Mouse (Mus musculus) neural tube, embryonic 14.5 days (tissue): ENCODE measurements around the gene Slc6a20a. TPM values are rescaled to one million over a fixed set of nuclear protein-coding genes. Genes with fewer than 3 reads are reported as not detected.

Experiments used
- ATAC-seq: fragments of 200-750 bp; cut with Nextera tagmentation; 2 replicates; pipeline ENCODE4 v1.8.0; 2017; ENCODE audit warnings: low read depth, mild to moderate bottlenecking, moderate TSS enrichment, moderate library complexity
- H3K27ac ChIP-seq: fragments of 300-500 bp; sonication (generic); 2 replicates; pipeline ENCODE4 v1.5.1; 2014; ENCODE audit warnings: low read depth, mild to moderate bottlenecking, control low read depth, low read length, moderate library complexity, mixed read lengths
- H3K27me3 ChIP-seq: fragments of 300-500 bp; sonication (generic); 2 replicates; pipeline ENCODE4 v1.6.1; 2014; ENCODE audit warnings: low read length; ENCODE audit not compliant: control insufficient read depth, insufficient read depth
- H3K36me3 ChIP-seq: fragments of 300-500 bp; sonication (generic); 2 replicates; pipeline ENCODE4 v1.6.1; 2014; ENCODE audit warnings: low read length, mixed read lengths; ENCODE audit not compliant: control insufficient read depth, insufficient read depth
- H3K4me1 ChIP-seq: fragments of 300-500 bp; sonication (generic); 2 replicates; pipeline ENCODE4 v1.6.1; 2014; ENCODE audit warnings: low read length; ENCODE audit not compliant: control insufficient read depth, insufficient read depth
- H3K4me2 ChIP-seq: fragments of 300-500 bp; sonication (generic); 2 replicates; pipeline ENCODE4 v1.6.1; 2014; ENCODE audit warnings: mild to moderate bottlenecking, low read depth, low read length, control low read depth
- H3K4me3 ChIP-seq: fragments of 300-500 bp; sonication (generic); 2 replicates; pipeline ENCODE4 v1.5.1; 2014; ENCODE audit warnings: low read depth, low read length, control low read depth, mixed read lengths
- H3K9ac ChIP-seq: fragments of 300-500 bp; sonication (generic); replicated peaks from 2 replicates; pipeline ENCODE4 v1.6.1; 2014; ENCODE audit warnings: low read depth, mild to moderate bottlenecking, control low read depth, low read length, mixed read lengths
- H3K9me3 ChIP-seq: fragments of 300-500 bp; sonication (generic); 2 replicates; pipeline ENCODE4 v1.6.1; 2016; ENCODE audit warnings: low read length; ENCODE audit not compliant: control insufficient read depth
- WGBS: fragments of 180-500 bp; shearing (Covaris S2); extraction: QIAGEN DNeasy Blood & Tissue Kit; methylation state at CpG from one replicate; pipeline ENCODE4 v1.1.7; 2014; 5-methylcytosine and 5-hydroxymethylcytosine counted together
- polyA plus RNA-seq: library from polyadenylated mRNA; unstranded; fragments of >200 nt; fragmentation: Nextera tagmentation; extraction: Ambion mirVana; gene quantifications from 2 replicates; pipeline ENCODE4 v1.2.1, GENCODE M21; 2014

Gene Slc6a20a
- 1.3 and 4.8 TPM in 2 replicates for polyA plus RNA-seq

- WGBS = under 1% methylated on average over 72 of the region's 73 CpGs
- Histone ChIP-seq H3K27ac (no peak within 1 kb of the TSS), H3K36me3 (no peaks in the 10 kb centered on the region), H3K9ac (peak within 1 kb of the TSS; percentile 50), H3K9me3 (no peaks in the 10 kb centered on the region), H3K4me2 (peak within 1 kb of the TSS; percentile 70), H3K27me3 (peaks cover 25% of the 10 kb centered on the region), H3K4me3 (peak within 1 kb of the TSS; percentile 37), H3K4me1 (peaks cover 9% of the 10 kb centered on the region)
- ATAC-seq = peak; percentile 24; the same call in 1 of the 2 replicates
These were observed at the start of gene Slc6a20a, which contains the start of gene Ccr9 for GRCm38 (mm10) chr9:123678327-123679105. Gene Slc6a20a, minus strand, starts transcription at chr9:123678885. Gene Ccr9, plus strand, starts transcription at chr9:123678439.

- WGBS = 76% methylated on average over 2 of the region's 2 CpGs
- H3K36me3 ChIP-seq = no peaks in the 10 kb centered on the region
- no peak for ATAC-seq
These were observed 44.2 kb upstream of the Slc6a20a start for GRCm38 (mm10) chr9:123722737-123723493.

GRCm38 (mm10) chr9:123717186-123718008, 38.7 kb upstream of the Slc6a20a start, which contains the start of gene Lztfl1:
Gene Lztfl1, minus strand, starts transcription at chr9:123717697.
- under 1% methylated on average over 54 of the region's 55 CpGs for WGBS
- H3K27me3 ChIP-seq = no peaks in the 10 kb centered on the region
- ATAC-seq = peak; percentile 100
- H3K27ac ChIP-seq = peak within 1 kb of the TSS; percentile 66
- H3K9me3 ChIP-seq = no peaks in the 10 kb centered on the region
- H3K4me3 ChIP-seq = peak within 1 kb of the TSS; percentile 89
- peak within 1 kb of the TSS; percentile 70 for H3K4me2 ChIP-seq
- H3K9ac ChIP-seq = peak within 1 kb of the TSS; percentile 81
- H3K4me1 ChIP-seq = peaks cover 8% of the 10 kb centered on the region; the same call in 1 of the 2 replicates
- H3K36me3 ChIP-seq = no peaks in the 10 kb centered on the region

More at GRCm38 (mm10) chr9:123722737-123723493, 44.2 kb upstream of the Slc6a20a start:
- H3K27me3 ChIP-seq = no peaks in the 10 kb centered on the region
- no peak overlapping the region for H3K4me2 ChIP-seq
- H3K4me3 ChIP-seq = no peak overlapping the region
- H3K4me1 ChIP-seq = no peaks in the 10 kb centered on the region
- no peaks in the 10 kb centered on the region for H3K9me3 ChIP-seq
- no peak overlapping the region for H3K27ac ChIP-seq
- H3K9ac ChIP-seq = no peak overlapping the region

- 0 out of 2 replicates have a peak overlapping the region, but pooled peaks have one; percentile 1 for H3K4me3 ChIP-seq
- WGBS = 58% methylated on average over 3 of the region's 3 CpGs
These were observed 37.6 kb upstream of the Slc6a20a start for GRCm38 (mm10) chr9:123716301-123716700.

DNA sequence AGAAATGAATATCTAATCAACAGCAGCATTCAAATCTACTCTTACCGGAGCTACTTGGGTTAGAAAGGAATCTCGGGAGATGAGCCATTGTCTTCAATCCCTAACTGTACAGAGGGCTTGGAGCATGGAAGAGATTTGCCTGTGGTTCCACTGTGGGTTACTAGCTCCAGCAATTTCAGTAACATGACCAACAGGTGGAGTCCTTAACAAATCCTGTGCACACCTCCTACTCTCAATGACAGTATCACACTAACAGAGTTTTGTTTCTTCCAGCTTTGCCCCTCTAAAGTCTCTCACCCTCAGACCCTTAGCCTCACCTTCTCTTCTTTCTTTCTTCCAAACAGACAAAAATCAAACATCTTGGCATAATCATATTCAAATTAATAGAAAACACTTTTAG, 34.4 kb upstream of the Slc6a20a start:
- Histone ChIP-seq H3K4me1 (peaks cover 8% of the 10 kb centered on the region; the same call in 1 of the 2 replicates), H3K9ac (no peak overlapping the region), H3K27me3 (no peaks in the 10 kb centered on the region), H3K27ac (no peak overlapping the region), H3K4me2 (no peak overlapping the region), H3K9me3 (no peaks in the 10 kb centered on the region), H3K4me3 (no peak overlapping the region), H3K36me3 (peaks cover 19% of the 10 kb centered on the region)
- ATAC-seq = no peak
- WGBS = 86% methylated on average over 2 of the region's 2 CpGs

More at GRCm38 (mm10) chr9:123716301-123716700, 37.6 kb upstream of the Slc6a20a start:
- Histone ChIP-seq H3K36me3 (peaks cover 2% of the 10 kb centered on the region; the same call in 1 of the 2 replicates), H3K4me2 (peak overlapping the region; percentile 70; the same call in 1 of the 2 replicates), H3K4me1 (peaks cover 8% of the 10 kb centered on the region; the same call in 1 of the 2 replicates), H3K27me3 (no peaks in the 10 kb centered on the region), H3K9ac (no peak overlapping the region), H3K9me3 (no peaks in the 10 kb centered on the region), H3K27ac (no peak overlapping the region)
- ATAC-seq = no peak

- Histone ChIP-seq H3K36me3 (peaks cover 26% of the 10 kb centered on the region), H3K9me3 (no peaks in the 10 kb centered on the region), H3K4me1 (no peaks in the 10 kb centered on the region), H3K27ac (no peak overlapping the region), H3K27me3 (no peaks in the 10 kb centered on the region), H3K4me2 (no peak overlapping the region), H3K9ac (no peak overlapping the region), H3K4me3 (no peak overlapping the region)
- 66% methylated on average over 2 of the region's 2 CpGs for WGBS
- no peak for ATAC-seq
These were observed 30.5 kb upstream of the Slc6a20a start for GRCm38 (mm10) chr9:123709226-123709625.

GRCm38 (mm10) chr9:123701822-123702221, 23.1 kb upstream of the Slc6a20a start:
- ATAC-seq = no peak
- H3K36me3 ChIP-seq = peaks cover 12% of the 10 kb centered on the region
- no peaks in the 10 kb centered on the region for H3K9me3 ChIP-seq
- WGBS = 90% methylated on average over 5 of the region's 5 CpGs
- no peak overlapping the region for H3K27ac ChIP-seq
- H3K9ac ChIP-seq = no peak overlapping the region
- no peaks in the 10 kb centered on the region for H3K4me1 ChIP-seq
- no peak overlapping the region for H3K4me3 ChIP-seq
- no peaks in the 10 kb centered on the region for H3K27me3 ChIP-seq
- H3K4me2 ChIP-seq = no peak overlapping the region

DNA sequence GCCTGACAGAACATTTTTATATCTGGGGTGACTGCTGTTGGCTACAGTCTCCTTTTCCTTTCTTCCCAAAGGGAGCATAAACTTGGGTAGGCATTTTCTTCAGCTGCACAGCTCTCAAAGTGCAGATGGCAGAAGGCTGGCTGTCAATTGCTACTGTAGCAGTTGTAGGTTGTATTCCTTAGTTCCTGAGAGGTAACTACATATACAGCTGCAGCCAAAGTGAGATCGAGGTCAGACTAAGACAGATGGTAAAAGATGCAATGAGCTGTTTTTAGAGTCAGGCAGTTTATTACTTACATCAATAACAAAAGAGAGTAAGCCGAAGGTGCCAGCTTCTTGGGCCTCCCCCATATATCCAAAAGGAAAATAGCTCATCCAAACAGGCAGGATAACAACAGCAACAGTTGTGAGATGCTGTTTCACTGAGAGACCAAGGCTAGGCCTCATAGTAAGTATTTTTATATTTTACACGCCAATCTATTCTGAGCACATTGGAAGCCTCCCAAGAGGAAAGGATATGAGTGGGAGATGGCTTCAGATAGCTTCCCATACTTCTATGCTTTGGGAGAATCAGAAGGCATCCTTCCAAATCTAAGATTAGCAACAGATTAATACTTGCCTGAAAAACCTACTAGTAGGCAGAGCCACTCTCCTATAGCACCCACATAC, 17.1 kb upstream of the Slc6a20a start:
- Histone ChIP-seq H3K9ac (no peak overlapping the region), H3K4me2 (no peak overlapping the region), H3K27me3 (no peaks in the 10 kb centered on the region), H3K9me3 (no peaks in the 10 kb centered on the region), H3K36me3 (peaks cover 7% of the 10 kb centered on the region), H3K27ac (no peak overlapping the region), H3K4me3 (no peak overlapping the region), H3K4me1 (no peaks in the 10 kb centered on the region)
- 90% methylated on average over 3 of the region's 3 CpGs for WGBS
- no peak for ATAC-seq
